Mouse (Mus musculus) liver, embryonic 15.5 days (tissue): ENCODE measurements at regions not wholly inside any gene's neighbourhood (a gene's known extent, or its start where the extent isn't known, plus 50 kb on each side); places are given as distances from the start of the nearest gene placed in this dataset.

ENCODE experiments used
- ATAC-seq: fragments of 200-750 bp; cut with Nextera tagmentation; 2 replicates; pipeline ENCODE4 v1.8.0; 2017; ENCODE audit warnings: moderate number of reproducible peaks, mild to moderate bottlenecking, moderate library complexity; ENCODE audit not compliant: insufficient read depth
- H3K27ac ChIP-seq: fragments of 300-500 bp; sonication (generic); replicated peaks from 2 replicates; pipeline ENCODE4 v1.5.1; 2015; ENCODE audit warnings: mild to moderate bottlenecking, inconsistent platforms
- H3K27me3 ChIP-seq: fragments of 300-500 bp; sonication (generic); 2 replicates; pipeline ENCODE4 v1.6.1; 2015; ENCODE audit warnings: mild to moderate bottlenecking, inconsistent platforms
- H3K36me3 ChIP-seq: fragments of 300-500 bp; sonication (generic); replicated peaks from 2 replicates; pipeline ENCODE4 v1.6.1; 2015; ENCODE audit warnings: moderate library complexity, mild to moderate bottlenecking, inconsistent platforms
- H3K4me1 ChIP-seq: fragments of 300-500 bp; sonication (generic); replicated peaks from 2 replicates; pipeline ENCODE4 v1.6.1; 2015; ENCODE audit warnings: inconsistent platforms
- H3K4me2 ChIP-seq: fragments of 300-500 bp; sonication (generic); 2 replicates; pipeline ENCODE4 v1.6.1; 2015; ENCODE audit warnings: moderate library complexity, mild to moderate bottlenecking, inconsistent platforms
- H3K4me3 ChIP-seq: fragments of 300-500 bp; sonication (generic); replicated peaks from 2 replicates; pipeline ENCODE4 v1.5.1; 2015; ENCODE audit warnings: mild to moderate bottlenecking, inconsistent platforms
- H3K9ac ChIP-seq: fragments of 300-500 bp; sonication (generic); 2 replicates; pipeline ENCODE4 v1.6.1; 2015; ENCODE audit warnings: moderate library complexity, mild to moderate bottlenecking, inconsistent platforms
- H3K9me3 ChIP-seq: fragments of 300-500 bp; sonication (generic); replicated peaks from 2 replicates; pipeline ENCODE4 v1.6.1; 2016; ENCODE audit warnings: inconsistent platforms
- WGBS: fragments of 180-500 bp; shearing (Covaris S2); methylation state at CpG from one replicate; pipeline ENCODE4 v1.1.7; 2015; ENCODE audit warnings: mixed read lengths; ENCODE audit not compliant: insufficient replicate concordance; 5-methylcytosine and 5-hydroxymethylcytosine counted together

GRCm38 (mm10) chr6:66124292-66124691 lies 171.9 kb downstream of the 4930544G11Rik start:
- no peak overlapping the region for H3K27ac ChIP-seq
- H3K9ac ChIP-seq = no peak overlapping the region
- WGBS = 59% methylated on average over 1 of the region's 1 CpGs
- ATAC-seq = no peak
- no peak overlapping the region for H3K4me3 ChIP-seq
- no peaks in the 10 kb centered on the region for H3K4me1 ChIP-seq
- no peak overlapping the region for H3K4me2 ChIP-seq
- H3K36me3 ChIP-seq = no peaks in the 10 kb centered on the region
- no peaks in the 10 kb centered on the region for H3K9me3 ChIP-seq
- H3K27me3 ChIP-seq = no peaks in the 10 kb centered on the region

- no peak for ATAC-seq
- Histone ChIP-seq H3K4me2 (no peak overlapping the region), H3K36me3 (no peaks in the 10 kb centered on the region), H3K27me3 (no peaks in the 10 kb centered on the region), H3K4me3 (no peak overlapping the region), H3K9me3 (no peaks in the 10 kb centered on the region), H3K27ac (no peak overlapping the region), H3K9ac (no peak overlapping the region), H3K4me1 (no peaks in the 10 kb centered on the region)
- 77% methylated on average over 3 of the region's 3 CpGs for WGBS
Measured at GRCm38 (mm10) chr6:66151786-66152185, 199.4 kb downstream of the 4930544G11Rik start.

GRCm38 (mm10) chr6:66154831-66155230 lies 202.4 kb downstream of the 4930544G11Rik start:
- Histone ChIP-seq H3K27me3 (no peaks in the 10 kb centered on the region), H3K36me3 (no peaks in the 10 kb centered on the region), H3K9ac (no peak overlapping the region), H3K4me3 (no peak overlapping the region), H3K27ac (no peak overlapping the region), H3K9me3 (no peaks in the 10 kb centered on the region), H3K4me2 (no peak overlapping the region), H3K4me1 (no peaks in the 10 kb centered on the region)
- no peak for ATAC-seq
- 79% methylated on average over 2 of the region's 2 CpGs for WGBS

GRCm38 (mm10) chr6:66160805-66161204 lies 208.4 kb downstream of the 4930544G11Rik start:
- H3K4me3 ChIP-seq = no peak overlapping the region
- H3K9ac ChIP-seq = no peak overlapping the region
- H3K27ac ChIP-seq = no peak overlapping the region
- H3K9me3 ChIP-seq = no peaks in the 10 kb centered on the region
- ATAC-seq = no peak
- H3K4me1 ChIP-seq = no peaks in the 10 kb centered on the region
- WGBS = 25% methylated on average over 2 of the region's 2 CpGs
- no peaks in the 10 kb centered on the region for H3K27me3 ChIP-seq
- no peak overlapping the region for H3K4me2 ChIP-seq
- H3K36me3 ChIP-seq = no peaks in the 10 kb centered on the region

- ATAC-seq = no peak
- Histone ChIP-seq H3K4me1 (no peaks in the 10 kb centered on the region), H3K27ac (no peak overlapping the region), H3K27me3 (no peaks in the 10 kb centered on the region), H3K4me3 (no peak overlapping the region), H3K4me2 (no peak overlapping the region), H3K9me3 (no peaks in the 10 kb centered on the region), H3K9ac (no peak overlapping the region), H3K36me3 (no peaks in the 10 kb centered on the region)
- WGBS = 50% methylated on average over 3 of the region's 3 CpGs
Measured at GRCm38 (mm10) chr6:66168913-66169312, 216.5 kb downstream of the 4930544G11Rik start.

GRCm38 (mm10) chr6:66197990-66198389 lies 245.6 kb downstream of the 4930544G11Rik start:
- Histone ChIP-seq H3K36me3 (no peaks in the 10 kb centered on the region), H3K4me1 (no peaks in the 10 kb centered on the region), H3K4me2 (no peak overlapping the region), H3K27ac (no peak overlapping the region), H3K27me3 (no peaks in the 10 kb centered on the region), H3K4me3 (no peak overlapping the region), H3K9ac (no peak overlapping the region), H3K9me3 (no peaks in the 10 kb centered on the region)
- no peak for ATAC-seq
- WGBS = 58% methylated on average over 1 of the region's 1 CpGs

GRCm38 (mm10) chr6:66200136-66200790 lies 247.9 kb downstream of the 4930544G11Rik start:
- WGBS = 24% methylated on average over 6 of the region's 6 CpGs
- Histone ChIP-seq H3K4me2 (no peak overlapping the region), H3K9ac (no peak overlapping the region), H3K36me3 (no peaks in the 10 kb centered on the region), H3K9me3 (no peaks in the 10 kb centered on the region), H3K4me3 (no peak overlapping the region), H3K27me3 (no peaks in the 10 kb centered on the region), H3K4me1 (no peaks in the 10 kb centered on the region), H3K27ac (no peak overlapping the region)
- no peak for ATAC-seq

GRCm38 (mm10) chr6:66206197-66206925 lies 254.0 kb downstream of the 4930544G11Rik start:
- Histone ChIP-seq H3K4me1 (no peaks in the 10 kb centered on the region), H3K4me2 (no peak overlapping the region), H3K9ac (no peak overlapping the region), H3K9me3 (no peaks in the 10 kb centered on the region), H3K27me3 (no peaks in the 10 kb centered on the region), H3K36me3 (no peaks in the 10 kb centered on the region), H3K27ac (no peak overlapping the region), H3K4me3 (no peak overlapping the region)
- ATAC-seq = no peak
- 40% methylated on average over 5 of the region's 5 CpGs for WGBS

GRCm38 (mm10) chr6:66217543-66217942 lies 265.1 kb downstream of the 4930544G11Rik start:
- 9% methylated on average over 2 of the region's 2 CpGs for WGBS
- Histone ChIP-seq H3K9me3 (no peaks in the 10 kb centered on the region), H3K4me2 (no peak overlapping the region), H3K27ac (no peak overlapping the region), H3K27me3 (no peaks in the 10 kb centered on the region), H3K9ac (no peak overlapping the region), H3K4me1 (no peaks in the 10 kb centered on the region), H3K36me3 (no peaks in the 10 kb centered on the region), H3K4me3 (no peak overlapping the region)
- no peak for ATAC-seq

GRCm38 (mm10) chr6:66224164-66224903 lies 271.9 kb downstream of the 4930544G11Rik start:
- no peak overlapping the region for H3K4me2 ChIP-seq
- H3K9me3 ChIP-seq = no peaks in the 10 kb centered on the region
- no peak for ATAC-seq
- no peak overlapping the region for H3K4me3 ChIP-seq
- no peaks in the 10 kb centered on the region for H3K36me3 ChIP-seq
- no peak overlapping the region for H3K27ac ChIP-seq
- no peaks in the 10 kb centered on the region for H3K4me1 ChIP-seq
- no peaks in the 10 kb centered on the region for H3K27me3 ChIP-seq
- WGBS = 57% methylated on average over 4 of the region's 4 CpGs
- H3K9ac ChIP-seq = no peak overlapping the region

- Histone ChIP-seq H3K9me3 (no peaks in the 10 kb centered on the region), H3K27ac (no peak overlapping the region), H3K27me3 (no peaks in the 10 kb centered on the region), H3K4me3 (no peak overlapping the region), H3K36me3 (no peaks in the 10 kb centered on the region), H3K4me1 (no peaks in the 10 kb centered on the region), H3K4me2 (no peak overlapping the region), H3K9ac (no peak overlapping the region)
- no peak for ATAC-seq
- 41% methylated on average over 2 of the region's 2 CpGs for WGBS
Measured at GRCm38 (mm10) chr6:66236368-66236767, 284.0 kb downstream of the 4930544G11Rik start.
